Mouse (Mus musculus) heart, embryonic 16.5 days (tissue): ENCODE measurements around the gene Hcrt. TPM values are rescaled to one million over a fixed set of nuclear protein-coding genes. Genes with fewer than 3 reads are reported as not detected.

Source experiments
- ATAC-seq: fragments of 200-750 bp; cut with Nextera tagmentation; replicated peaks from 2 replicates; pipeline ENCODE4 v1.8.0; 2017; ENCODE audit warnings: moderate number of reproducible peaks; ENCODE audit not compliant: insufficient read depth, low FRiP score; ENCODE audit errors: extremely low read depth
- H3K27ac ChIP-seq: fragments of 300-500 bp; sonication (generic); 2 replicates; pipeline ENCODE4 v1.5.1; 2014; ENCODE audit warnings: mild to moderate bottlenecking, low read length, control low read depth, moderate library complexity
- H3K27me3 ChIP-seq: fragments of 300-500 bp; sonication (generic); 2 replicates; pipeline ENCODE4 v1.6.1; 2014; ENCODE audit warnings: low read length, mixed read lengths; ENCODE audit not compliant: control insufficient read depth, insufficient read depth
- H3K36me3 ChIP-seq: fragments of 300-500 bp; sonication (generic); 2 replicates; pipeline ENCODE4 v1.6.1; 2014; ENCODE audit not compliant: control insufficient read depth, insufficient read depth
- H3K4me1 ChIP-seq: fragments of 300-500 bp; sonication (generic); 2 replicates; pipeline ENCODE4 v1.6.1; 2014; ENCODE audit warnings: low read length, mixed read lengths; ENCODE audit not compliant: control insufficient read depth, insufficient read depth
- H3K4me2 ChIP-seq: fragments of 300-500 bp; sonication (generic); 2 replicates; pipeline ENCODE4 v1.6.1; 2014; ENCODE audit warnings: low read depth, mild to moderate bottlenecking, control low read depth, low read length
- H3K4me3 ChIP-seq: fragments of 300-500 bp; sonication (generic); 2 replicates; pipeline ENCODE4 v1.5.1; 2014; ENCODE audit warnings: mild to moderate bottlenecking, control low read depth, low read length
- H3K9ac ChIP-seq: fragments of 300-500 bp; sonication (generic); 2 replicates; pipeline ENCODE4 v1.6.1; 2014; ENCODE audit warnings: low read length, control low read depth
- H3K9me3 ChIP-seq: fragments of 300-500 bp; sonication (generic); replicated peaks from 2 replicates; pipeline ENCODE4 v1.6.1; 2016; ENCODE audit warnings: low read length; ENCODE audit not compliant: control insufficient read depth
- WGBS: fragments of 180-500 bp; shearing (Covaris S2); extraction: QIAGEN DNeasy Blood & Tissue Kit; methylation state at CpG from one replicate; pipeline ENCODE4 v1.1.7; 2014; 5-methylcytosine and 5-hydroxymethylcytosine counted together
- polyA plus RNA-seq: library from polyadenylated mRNA; unstranded; fragments of >200 nt; fragmentation: Nextera tagmentation; extraction: Ambion mirVana; gene quantifications from 2 replicates; pipeline ENCODE4 v1.2.1, GENCODE M21; 2015

Hcrt gene
- polyA plus RNA-seq, 1 experiment from 2014 or later: not detected

DNA sequence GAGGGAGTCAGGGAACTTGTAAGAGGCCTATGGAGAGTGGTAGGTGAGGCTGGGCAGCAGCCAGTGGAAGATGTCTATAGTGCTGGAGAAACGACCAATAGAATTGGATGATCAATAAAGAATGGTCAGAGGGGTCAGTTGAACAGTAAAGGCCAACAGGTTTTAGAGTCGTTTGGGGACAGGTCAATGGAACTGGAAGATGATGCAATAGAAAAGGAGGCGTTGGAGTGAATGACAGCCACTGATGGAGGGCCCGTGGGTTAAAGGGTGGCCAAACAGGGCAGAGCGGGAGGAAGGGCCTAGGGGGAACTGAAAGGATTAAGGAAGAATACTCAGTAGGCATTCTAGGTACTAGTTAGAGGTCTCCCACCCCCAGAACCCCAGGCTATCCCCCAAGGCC lies 15.6 kb downstream of the Hcrt start:
- Histone ChIP-seq H3K27me3 (peaks cover 21% of the 10 kb centered on the region), H3K36me3 (no peaks in the 10 kb centered on the region), H3K9ac (no peak overlapping the region), H3K9me3 (no peaks in the 10 kb centered on the region), H3K27ac (no peak overlapping the region), H3K4me2 (no peak overlapping the region), H3K4me1 (no peaks in the 10 kb centered on the region), H3K4me3 (no peak overlapping the region)
- WGBS: 65% methylated on average over 5 of the region's 5 CpGs
- no peak for ATAC-seq

DNA sequence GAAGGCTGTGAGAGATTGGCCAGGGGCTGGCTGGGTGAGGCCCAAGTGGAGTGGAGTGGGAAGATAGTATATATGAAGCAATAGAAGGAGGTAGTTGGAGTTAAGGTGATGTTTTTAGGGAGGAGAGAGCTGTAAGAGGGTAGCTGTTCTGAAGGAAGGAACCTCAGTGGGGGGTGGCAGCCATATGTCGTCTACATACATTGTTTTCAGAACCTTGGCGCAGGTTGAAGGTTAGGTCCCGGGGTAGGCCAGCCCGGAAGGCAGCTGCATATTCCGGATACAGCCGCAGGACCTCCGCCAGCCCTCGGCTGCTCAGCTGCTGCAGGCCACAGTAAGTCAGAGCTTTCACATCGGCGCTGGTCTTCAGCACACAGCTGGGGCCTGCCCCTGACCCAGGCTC lies 16.2 kb downstream of the Hcrt start:
- H3K4me2 ChIP-seq: no peak overlapping the region
- H3K4me1 ChIP-seq: no peaks in the 10 kb centered on the region
- no peak overlapping the region for H3K9ac ChIP-seq
- no peak overlapping the region for H3K4me3 ChIP-seq
- no peak overlapping the region for H3K27ac ChIP-seq
- no peak for ATAC-seq
- no peaks in the 10 kb centered on the region for H3K36me3 ChIP-seq
- no peaks in the 10 kb centered on the region for H3K9me3 ChIP-seq
- 71% methylated on average over 10 of the region's 10 CpGs for WGBS
- peaks cover 21% of the 10 kb centered on the region for H3K27me3 ChIP-seq

- Histone ChIP-seq H3K36me3 (no peaks in the 10 kb centered on the region), H3K27ac (no peak overlapping the region), H3K4me2 (no peak overlapping the region), H3K4me3 (no peak overlapping the region), H3K9me3 (no peaks in the 10 kb centered on the region), H3K27me3 (peaks cover 17% of the 10 kb centered on the region), H3K9ac (no peak overlapping the region), H3K4me1 (no peaks in the 10 kb centered on the region)
- WGBS: 13% methylated on average over 6 of the region's 6 CpGs
- ATAC-seq: no peak
These were observed 17.6 kb downstream of the Hcrt start for GRCm38 (mm10) chr11:100745085-100745484.

DNA sequence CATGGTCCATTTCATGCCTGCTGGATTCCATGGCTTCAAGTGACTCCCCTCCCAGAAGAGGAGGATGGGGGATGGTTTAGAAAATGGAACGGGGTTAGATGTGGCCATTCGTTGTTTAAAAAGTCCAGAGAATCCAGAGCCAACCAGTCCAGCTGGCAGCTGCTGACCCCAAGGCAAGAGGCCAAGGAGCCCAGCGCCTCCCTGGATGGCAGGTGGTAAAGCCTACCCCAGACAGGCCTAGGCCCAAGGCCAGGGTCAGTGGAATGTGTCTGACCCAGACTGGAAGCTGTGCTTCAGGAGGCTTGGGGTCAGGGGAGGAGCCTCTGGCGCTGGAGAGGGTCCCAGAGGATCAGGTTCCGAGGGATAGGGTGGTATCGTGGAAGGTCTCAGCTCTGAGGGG lies 21.4 kb downstream of the Hcrt start:
- H3K4me2 ChIP-seq: no peak overlapping the region
- no peaks in the 10 kb centered on the region for H3K27me3 ChIP-seq
- H3K4me3 ChIP-seq: no peak overlapping the region
- H3K9ac ChIP-seq: no peak overlapping the region
- no peaks in the 10 kb centered on the region for H3K9me3 ChIP-seq
- peaks cover 11% of the 10 kb centered on the region for H3K4me1 ChIP-seq
- WGBS: 67% methylated on average over 6 of the region's 6 CpGs
- ATAC-seq: no peak
- H3K36me3 ChIP-seq: no peaks in the 10 kb centered on the region
- H3K27ac ChIP-seq: no peak overlapping the region

GRCm38 (mm10) chr11:100738749-100739148 lies 24.0 kb downstream of the Hcrt start:
- Histone ChIP-seq H3K4me1 (peaks cover 21% of the 10 kb centered on the region), H3K27ac (peak overlapping the region; percentile 77; the same call in 1 of the 2 replicates), H3K9me3 (no peaks in the 10 kb centered on the region), H3K4me2 (peak overlapping the region; percentile 89), H3K36me3 (no peaks in the 10 kb centered on the region), H3K4me3 (peak overlapping the region; percentile 99), H3K9ac (peak overlapping the region; percentile 75), H3K27me3 (no peaks in the 10 kb centered on the region)
- no peak for ATAC-seq
- 19% methylated on average over 5 of the region's 5 CpGs for WGBS

GRCm38 (mm10) chr11:100738066-100738604 lies 24.6 kb downstream of the Hcrt start, which contains the start of gene Rab5c:
Gene Rab5c (minus strand): TSS chr11:100738215.
- Histone ChIP-seq H3K9ac (peak within 1 kb of the TSS; percentile 99), H3K36me3 (no peaks in the 10 kb centered on the region), H3K4me2 (peak within 1 kb of the TSS; percentile 89), H3K27me3 (no peaks in the 10 kb centered on the region), H3K4me3 (peak within 1 kb of the TSS; percentile 99), H3K27ac (peak within 1 kb of the TSS; percentile 77), H3K4me1 (peaks cover 21% of the 10 kb centered on the region), H3K9me3 (no peaks in the 10 kb centered on the region)
- WGBS: under 1% methylated on average over 39 of the region's 39 CpGs
- ATAC-seq: peak; percentile 100

- Histone ChIP-seq H3K27ac (peak overlapping the region; percentile 74), H3K9me3 (no peaks in the 10 kb centered on the region), H3K36me3 (no peaks in the 10 kb centered on the region), H3K4me2 (peak overlapping the region; percentile 88), H3K27me3 (no peaks in the 10 kb centered on the region), H3K4me1 (peaks cover 21% of the 10 kb centered on the region), H3K4me3 (peak overlapping the region; percentile 99), H3K9ac (peak overlapping the region; percentile 99)
- under 1% methylated on average over 13 of the region's 13 CpGs for WGBS
- no peak for ATAC-seq
These were observed 25.5 kb downstream of the Hcrt start for GRCm38 (mm10) chr11:100737105-100737733.

DNA sequence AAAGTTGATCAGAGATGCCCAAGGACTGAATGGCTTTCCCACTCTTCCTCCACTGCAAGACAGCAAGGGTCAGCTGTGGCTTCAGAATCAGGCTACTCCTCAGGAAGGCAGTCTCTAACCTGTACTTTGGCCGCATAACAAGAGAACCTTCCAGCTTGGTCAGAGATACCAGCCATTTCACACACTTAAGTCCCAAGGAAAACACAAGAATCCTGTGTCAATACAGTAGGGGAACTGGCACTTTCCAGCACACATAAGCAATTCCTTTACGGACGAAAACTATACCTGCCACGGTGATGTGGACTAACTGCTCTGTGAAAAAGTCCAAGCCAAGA lies 26.0 kb downstream of the Hcrt start:
- Histone ChIP-seq H3K4me1 (peaks cover 21% of the 10 kb centered on the region), H3K27ac (no peak overlapping the region), H3K27me3 (no peaks in the 10 kb centered on the region), H3K36me3 (no peaks in the 10 kb centered on the region), H3K4me2 (peak overlapping the region; percentile 88), H3K4me3 (peak overlapping the region; percentile 99), H3K9ac (peak overlapping the region; percentile 99; the same call in 1 of the 2 replicates), H3K9me3 (no peaks in the 10 kb centered on the region)
- ATAC-seq: no peak
- 61% methylated on average over 4 of the region's 4 CpGs for WGBS

GRCm38 (mm10) chr11:100735954-100736745 lies 26.6 kb downstream of the Hcrt start:
- H3K27ac ChIP-seq: peak overlapping the region; percentile 39; the same call in 1 of the 2 replicates

More at GRCm38 (mm10) chr11:100735954-100736745, 26.6 kb downstream of the Hcrt start:
- WGBS: 59% methylated on average over 14 of the region's 14 CpGs
- peak overlapping the region; percentile 35 for H3K4me3 ChIP-seq
- peak overlapping the region; percentile 88 for H3K4me2 ChIP-seq
- H3K9ac ChIP-seq: peak overlapping the region; percentile 53
- H3K36me3 ChIP-seq: no peaks in the 10 kb centered on the region
- no peak for ATAC-seq
- H3K9me3 ChIP-seq: no peaks in the 10 kb centered on the region
- no peaks in the 10 kb centered on the region for H3K27me3 ChIP-seq
- H3K4me1 ChIP-seq: peaks cover 21% of the 10 kb centered on the region
